Mouse (Mus musculus) heart, postnatal 0 days (tissue): ENCODE results near the gene Dnah3. TPM values are rescaled to one million over a fixed set of nuclear protein-coding genes. Genes with fewer than 3 reads are reported as not detected.

ENCODE experiments used
- ATAC-seq: fragments of 200-750 bp; cut with Nextera tagmentation; 2 replicates; pipeline ENCODE4 v1.8.0; 2017; ENCODE audit warnings: low read depth, moderate number of reproducible peaks, moderate library complexity; ENCODE audit not compliant: insufficient read depth
- DNase-seq: peaks from one replicate; pipeline ENCODE4 v3.0.0-alpha.2; 2016; ENCODE audit warnings: low spot score
- H3K27ac ChIP-seq: fragments of 300-500 bp; sonication (generic); 2 replicates; pipeline ENCODE4 v1.5.1; 2014; ENCODE audit warnings: low read depth, mild to moderate bottlenecking
- H3K27me3 ChIP-seq: fragments of 300-500 bp; sonication (generic); 2 replicates; pipeline ENCODE4 v1.6.1; 2014; ENCODE audit warnings: low read length, mixed read lengths; ENCODE audit not compliant: control insufficient read depth, insufficient read depth
- H3K36me3 ChIP-seq: fragments of 300-500 bp; sonication (generic); replicated peaks from 2 replicates; pipeline ENCODE4 v1.6.1; 2014; ENCODE audit warnings: low read length, mixed read lengths; ENCODE audit not compliant: control insufficient read depth, insufficient read depth
- H3K4me1 ChIP-seq: fragments of 300-500 bp; sonication (generic); 2 replicates; pipeline ENCODE4 v1.6.1; 2014; ENCODE audit warnings: antibody characterized with exemption; ENCODE audit not compliant: control insufficient read depth, insufficient read depth
- H3K4me2 ChIP-seq: fragments of 300-500 bp; sonication (generic); 2 replicates; pipeline ENCODE4 v1.6.1; 2014; ENCODE audit warnings: low read depth, mild to moderate bottlenecking, low read length, moderate library complexity
- H3K4me3 ChIP-seq: fragments of 300-500 bp; sonication (generic); 2 replicates; pipeline ENCODE4 v1.5.1; 2014; ENCODE audit warnings: low read depth, low read length
- H3K9ac ChIP-seq: fragments of 300-500 bp; sonication (generic); replicated peaks from 2 replicates; pipeline ENCODE4 v1.6.1; 2014; ENCODE audit warnings: low read depth, low read length, mixed read lengths
- H3K9me3 ChIP-seq: fragments of 300-500 bp; sonication (generic); replicated peaks from 2 replicates; pipeline ENCODE4 v1.6.1; 2016; ENCODE audit warnings: low read length; ENCODE audit not compliant: control insufficient read depth
- CTCF ChIP-seq: IDR thresholded peaks from 2 replicates; pipeline ENCODE4 v1.5.1; 2016; ENCODE audit warnings: antibody characterized with exemption, control low read depth, low read depth
- EP300 ChIP-seq: IDR thresholded peaks from 2 replicates; pipeline ENCODE4 v1.6.1; 2016; ENCODE audit warnings: antibody characterized with exemption, low read depth
- WGBS: fragments of 180-500 bp; shearing (Covaris S2); extraction: QIAGEN DNeasy Blood & Tissue Kit; methylation state at CpG from one replicate; pipeline ENCODE4 v1.1.7; 2014; 5-methylcytosine and 5-hydroxymethylcytosine counted together
- polyA plus RNA-seq: library from polyadenylated mRNA; unstranded; fragments of >200 nt; fragmentation: Nextera tagmentation; extraction: Ambion mirVana; gene quantifications from 2 replicates; pipeline ENCODE4 v1.2.1, GENCODE M21; 2015
- total RNA-seq: library from RNA; depleted of rRNA; stranded (reverse); fragments of >200 nt; gene quantifications from 2 replicates; pipeline ENCODE4 v1.2.3, GENCODE M21; 2014; ENCODE audit warnings: low replicate concordance; rRNA removed

Dnah3 gene
- total RNA-seq (0.08 TPM in 1 of 2 replicates, not detected in the other), polyA plus RNA-seq (0.08 TPM in 1 of 2 replicates, not detected in the other)

DNA sequence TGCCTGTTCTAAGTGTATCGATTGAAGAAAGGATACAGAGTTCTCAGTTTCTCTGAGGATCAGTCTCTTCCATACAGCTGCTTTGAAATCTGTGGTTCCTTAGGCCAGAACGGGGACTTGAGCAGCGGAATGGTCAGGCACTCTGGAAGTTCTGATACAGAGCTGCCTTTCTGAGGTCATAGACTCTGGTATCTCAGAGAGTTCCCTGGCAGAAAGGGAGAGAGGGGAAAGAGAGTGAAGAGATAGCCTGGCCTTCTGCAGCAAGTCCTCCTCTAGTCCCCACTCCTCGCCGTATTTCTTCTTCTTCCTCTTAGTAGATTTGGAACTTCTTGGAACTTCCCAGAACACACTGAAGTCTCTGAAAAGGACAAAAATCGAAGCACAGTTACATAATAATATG lies at the start of gene Dnah3:
Gene Dnah3, minus strand, starts transcription at position 101 of the 400 bp plus-strand sequence.
- Histone ChIP-seq H3K27me3 (no peaks in the 10 kb centered on the region), H3K9me3 (no peaks in the 10 kb centered on the region), H3K36me3 (no peaks in the 10 kb centered on the region), H3K4me2 (no peak within 1 kb of the TSS), H3K4me3 (no peak within 1 kb of the TSS), H3K4me1 (0 out of 2 replicates have a peak, but pooled peaks cover 4% of the 10 kb centered on the region), H3K27ac (no peak within 1 kb of the TSS), H3K9ac (no peak within 1 kb of the TSS)
- TF ChIP-seq CTCF = no peak
- no peak for TF ChIP-seq EP300
- ATAC-seq (no peak), DNase-seq (no peak)
- WGBS = 74% methylated on average over 6 of the region's 6 CpGs

GRCm38 (mm10) chr7:120142743-120143142 lies 47.7 kb upstream of the Dnah3 start:
- Histone ChIP-seq H3K4me3 (no peak overlapping the region), H3K27ac (no peak overlapping the region), H3K4me2 (no peak overlapping the region), H3K27me3 (no peaks in the 10 kb centered on the region), H3K4me1 (peaks cover 6% of the 10 kb centered on the region; the same call in 1 of the 2 replicates), H3K36me3 (no peaks in the 10 kb centered on the region), H3K9me3 (no peaks in the 10 kb centered on the region), H3K9ac (no peak overlapping the region)
- ATAC-seq (no peak), DNase-seq (no peak)
- TF ChIP-seq CTCF (no peak), EP300 (no peak)
- WGBS = 74% methylated on average over 1 of the region's 1 CpGs

DNA sequence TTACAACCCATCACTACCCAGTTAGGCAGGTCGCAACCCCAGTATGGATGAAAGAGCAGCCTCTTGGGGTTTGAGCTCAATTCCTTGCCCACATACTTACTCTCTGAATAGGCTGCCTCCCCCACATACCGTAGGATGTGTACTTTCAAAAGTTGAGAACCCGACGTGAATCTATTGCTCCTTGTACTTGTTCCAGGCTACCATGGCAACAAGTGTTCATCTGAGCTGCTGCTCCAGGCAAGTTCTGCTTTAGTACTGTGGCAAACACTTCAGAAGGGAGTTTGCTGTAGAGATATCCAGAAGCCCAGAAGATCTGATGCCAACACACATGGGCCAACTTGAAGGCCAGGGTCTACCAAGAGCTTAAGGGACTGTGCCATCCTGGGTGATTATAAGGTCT lies 33.9 kb upstream of the Dnah3 start:
- H3K4me3 ChIP-seq = no peak overlapping the region
- no peaks in the 10 kb centered on the region for H3K36me3 ChIP-seq
- no peaks in the 10 kb centered on the region for H3K27me3 ChIP-seq
- H3K4me1 ChIP-seq = no peaks in the 10 kb centered on the region
- 59% methylated on average over 4 of the region's 4 CpGs for WGBS
- no peak for TF ChIP-seq EP300
- no peak for TF ChIP-seq CTCF
- no peak overlapping the region for H3K4me2 ChIP-seq
- H3K9ac ChIP-seq = no peak overlapping the region
- DNase-seq (no peak), ATAC-seq (no peak)
- no peak overlapping the region for H3K27ac ChIP-seq
- no peaks in the 10 kb centered on the region for H3K9me3 ChIP-seq

- no peak for TF ChIP-seq CTCF
- no peak for TF ChIP-seq EP300
- Histone ChIP-seq H3K36me3 (no peaks in the 10 kb centered on the region), H3K27me3 (no peaks in the 10 kb centered on the region), H3K4me2 (no peak overlapping the region), H3K4me1 (no peaks in the 10 kb centered on the region), H3K9me3 (no peaks in the 10 kb centered on the region), H3K9ac (no peak overlapping the region), H3K27ac (no peak overlapping the region), H3K4me3 (no peak overlapping the region)
- 39% methylated on average over 4 of the region's 4 CpGs for WGBS
- no peak for DNase-seq
- no peak for ATAC-seq
Observed at GRCm38 (mm10) chr7:120127686-120128059, 32.6 kb upstream of the Dnah3 start.

GRCm38 (mm10) chr7:120126976-120127685 lies 32.1 kb upstream of the Dnah3 start:
- H3K9me3 ChIP-seq = no peaks in the 10 kb centered on the region
- no peak overlapping the region for H3K9ac ChIP-seq
- H3K27me3 ChIP-seq = no peaks in the 10 kb centered on the region
- H3K27ac ChIP-seq = no peak overlapping the region
- no peak overlapping the region for H3K4me3 ChIP-seq
- TF ChIP-seq CTCF (no peak), EP300 (no peak)
- ATAC-seq (no peak), DNase-seq (peak; percentile 31)
- no peaks in the 10 kb centered on the region for H3K4me1 ChIP-seq
- 28% methylated on average over 5 of the region's 5 CpGs for WGBS
- H3K36me3 ChIP-seq = no peaks in the 10 kb centered on the region
- no peak overlapping the region for H3K4me2 ChIP-seq
